Comparison of ENCODE assay signal across 24 mouse cellular contexts in the genomic region with DNA sequence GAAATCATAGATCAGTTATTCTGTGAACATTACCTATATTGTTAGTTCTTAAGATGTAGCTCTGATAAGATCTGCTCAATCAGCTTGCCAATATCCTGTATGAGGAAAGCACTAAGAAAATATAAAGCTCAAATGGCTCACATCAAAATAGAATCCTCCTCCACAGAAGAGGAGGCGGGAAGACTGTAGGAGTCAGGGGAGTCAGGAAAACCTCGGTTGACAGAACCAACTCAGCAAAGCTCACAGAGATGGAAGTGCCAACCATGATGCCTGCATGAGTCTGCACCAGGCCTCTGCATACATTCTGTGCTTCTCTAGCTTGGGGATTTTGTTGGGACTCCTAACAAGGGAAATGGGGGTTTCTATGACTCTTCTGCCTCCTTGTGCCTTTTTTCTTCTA.
DNase-seq lines count a peak whose midpoint lies in the region; ATAC-seq lines count a peak whose summit lies in the region.
"Had no signal": no experiment of that assay in that cellular context is flagged by ENCODE, and none has a peak within 500 bp of the region (broad histone marks: within the 10 kb centered on the region; RNA-seq: fewer than 3 reads in every experiment).

No protein-coding gene starts in this region.

- DNase-seq in frontal cortex, postnatal 25 days (ENCODE audit: low spot score in 2 of 2), result no peak
- DNase-seq in right cerebral cortex, adult 2 months (ENCODE audit: low spot score in 2 of 2), result peak; percentile 11 to 15
- DNase-seq in right cerebral cortex, postnatal 14 days, result no peak
- peak; percentile 10 for DNase-seq in fat pad, adult 2 months (ENCODE audit: extremely low read depth, low read depth, low spot score)
- DNase-seq in telencephalon, adult 2 months (ENCODE audit: low read depth, low spot score), result peak; percentile 18
- no peak for DNase-seq in heart, adult 9 months (ENCODE audit: low spot score in 2 of 2)
- no peak for DNase-seq in kidney, adult 11 months
- DNase-seq: adrenal gland, adult 8-10 months; adrenal gland, postnatal 14 days; adrenal gland, postnatal 36 days; B cell, adult 2 months; cerebellum, adult 11 months; cerebellum, adult 18-20 months; cerebellum, adult 8-10 months; cerebellum, adult 9-11 months; cerebellum, postnatal 14 days; cerebellum, postnatal 36 days; forebrain, postnatal 0 days had no signal

- peak; percentile 80 for ATAC-seq in frontal cortex, adult (ENCODE audit: low TSS enrichment)
- ATAC-seq: activated CD4-positive, CD25-positive, alpha-beta regulatory T cell, adult 4 months; CD4-positive, CD25-positive, alpha-beta regulatory T cell, adult 4 months; forebrain, embryonic 13.5 days; forebrain, embryonic 15.5 days; forebrain, postnatal 0 days; Patski had no signal

Comparison
In these comparisons a context has a peak if more than half of its experiments do, and no peak if none do; other contexts are left out.
1. DNase-seq: peak in right cerebral cortex, adult 2 months (2 of 2), fat pad, adult 2 months (single experiment) and telencephalon, adult 2 months (single experiment); none in frontal cortex, postnatal 25 days (0 of 2), right cerebral cortex, postnatal 14 days (single experiment), heart, adult 9 months (0 of 2) and kidney, adult 11 months (single experiment).